Mouse (Mus musculus) kidney, adult 18-20 months (tissue): Measurements from ENCODE around the gene Orc4.
A peak's percentile ranks its signal among the peaks of the same experiment; 100 is the strongest.
"Not testable (repeated sequence)": the region's sequence is repeated elsewhere in the genome, so short reads cannot be mapped to it uniquely, and the experiment has no call there.

Source experiments
- DNase-seq: peaks from one replicate; pipeline ENCODE4 v3.0.0; 2021

Orc4 gene

GRCm38 (mm10) chr2:48950252-48950315 is at the start of gene Orc4:
Gene Orc4, minus strand, starts transcription at chr2:48950277.
- no peak for DNase-seq

- no peak for DNase-seq
Measured at GRCm38 (mm10) chr2:48990322-48990721, 40.2 kb upstream of the Orc4 start.

GRCm38 (mm10) chr2:48978920-48979319 is 28.8 kb upstream of the Orc4 start:
- no peak for DNase-seq

- no peak for DNase-seq
Measured at GRCm38 (mm10) chr2:48956591-48956990, 6.5 kb upstream of the Orc4 start.

- DNase-seq: no peak
Measured at GRCm38 (mm10) chr2:48950316-48950880, 321 bp upstream of the Orc4 start.

- DNase-seq: peak; percentile 52
Measured at GRCm38 (mm10) chr2:48949743-48950251, 280 bp downstream of the Orc4 start.

GRCm38 (mm10) chr2:48948841-48949584 is 1.1 kb downstream of the Orc4 start, which contains the start of gene Mbd5:
Gene Mbd5, plus strand, starts transcription at chr2:48949508.
- DNase-seq: peak; percentile 99

GRCm38 (mm10) chr2:48947761-48948160 is 2.3 kb downstream of the Orc4 start:
- no peak for DNase-seq

- no peak for DNase-seq
Measured at GRCm38 (mm10) chr2:48935058-48935457, 15.0 kb downstream of the Orc4 start.

GRCm38 (mm10) chr2:48915832-48916231 is 34.2 kb downstream of the Orc4 start:
- DNase-seq: no peak

GRCm38 (mm10) chr2:48914185-48914584 is 35.9 kb downstream of the Orc4 start:
- DNase-seq: no peak

GRCm38 (mm10) chr2:48908866-48909265 is 41.2 kb downstream of the Orc4 start:
- DNase-seq: no peak

GRCm38 (mm10) chr2:48895186-48895585 is 54.9 kb downstream of the Orc4 start:
- DNase-seq: no peak

- peak; percentile 65 for DNase-seq
Measured at GRCm38 (mm10) chr2:48885945-48886344, 64.1 kb downstream of the Orc4 start.

GRCm38 (mm10) chr2:48868199-48868913 is 81.7 kb downstream of the Orc4 start:
- no peak for DNase-seq

GRCm38 (mm10) chr2:48865596-48865995 is 84.5 kb downstream of the Orc4 start:
- not testable (repeated sequence) for DNase-seq
